Mouse (Mus musculus): ENCODE measurements around the gene Irx1.

Gene Irx1

DNA sequence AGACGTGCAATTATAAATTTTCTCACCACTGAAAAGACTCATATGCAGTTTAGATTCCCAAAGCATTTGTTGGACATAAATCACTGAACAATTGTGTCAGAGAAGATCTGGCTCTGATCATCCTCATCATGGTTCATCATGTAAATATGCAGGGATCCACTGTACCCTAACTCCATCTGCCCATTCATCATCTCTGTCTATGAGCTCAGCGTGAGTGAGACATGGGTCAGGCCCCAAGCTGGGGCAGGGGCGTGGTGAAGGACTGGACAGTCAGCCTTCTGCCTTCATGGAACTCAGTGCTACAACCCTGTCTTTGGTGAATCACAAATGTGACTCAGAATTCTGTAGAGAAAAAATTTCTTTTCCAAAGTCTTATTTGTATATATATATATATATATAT is 53.2 kb downstream of the Irx1 start:
- DNase-seq (ENCODE audit: low read depth, low spot score), result no peak

All from WW6 (cell line).